Mouse (Mus musculus): ENCODE data around the gene Gm12216.

Gene Gm12216

DNA sequence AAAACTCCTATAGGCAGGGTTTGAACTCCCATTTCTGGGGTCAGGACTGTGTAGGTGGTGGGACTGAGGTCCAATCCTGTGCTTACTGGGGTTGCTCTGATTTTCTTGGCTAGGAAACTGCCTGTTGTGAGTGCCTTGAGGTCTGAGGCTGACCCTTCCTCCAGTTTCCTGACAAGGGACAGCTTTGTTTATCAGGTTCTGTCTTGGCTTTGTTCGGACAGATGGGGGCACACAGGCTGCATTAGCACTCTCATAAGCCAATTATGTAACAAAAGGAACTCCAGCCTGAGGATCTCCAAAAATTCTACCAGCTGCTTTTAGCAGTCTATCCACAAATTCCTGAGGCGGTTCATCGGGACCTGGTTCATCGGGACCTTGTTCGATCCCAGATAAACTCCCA, 116.7 kb downstream of the Gm12216 start:
- no peak for DNase-seq (ENCODE audit: low spot score in 2 of 2)

- peak; percentile 43 to 64 for DNase-seq (ENCODE audit: low spot score in 2 of 2)
Observed at GRCm38 (mm10) chr11:53737573-53737946, 121.5 kb downstream of the Gm12216 start.

DNA sequence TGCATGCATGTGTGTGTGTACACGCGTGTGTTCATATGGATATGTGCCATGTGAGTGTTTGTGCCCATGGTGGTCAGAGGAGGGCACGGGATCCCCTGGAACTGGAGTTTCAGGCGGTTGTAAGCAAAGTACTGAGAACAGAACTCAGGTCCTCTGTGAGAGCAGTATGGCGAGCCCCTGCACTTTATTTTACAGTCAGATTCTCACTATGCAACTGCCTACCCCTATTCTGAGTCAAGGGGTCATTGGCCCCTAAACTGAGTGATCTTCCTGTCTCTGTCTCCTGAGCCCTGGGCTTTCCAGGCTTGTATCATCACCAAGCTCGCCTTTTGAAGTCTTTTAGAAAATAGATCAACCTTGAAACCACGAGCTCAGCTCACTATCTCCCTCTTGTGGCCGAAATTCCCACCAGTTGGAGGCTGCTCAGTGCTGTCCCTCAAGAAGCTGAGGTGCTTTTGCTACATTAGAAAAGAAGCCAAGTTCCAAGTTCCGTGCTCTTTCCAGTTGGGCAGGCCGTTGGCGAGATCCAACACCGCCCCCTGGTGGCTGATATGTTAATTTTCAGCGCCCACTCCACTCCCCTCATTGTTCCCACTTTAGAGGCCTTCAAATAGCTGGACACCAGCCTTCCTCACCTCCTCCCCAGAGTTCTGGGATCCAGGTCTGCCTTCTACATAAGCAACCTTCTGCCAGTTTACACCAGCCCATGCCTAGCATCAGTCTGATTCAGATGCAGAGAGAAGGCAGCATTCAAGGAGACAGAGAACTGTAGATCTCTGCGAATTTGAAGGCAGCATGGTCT, 122.1 kb downstream of the Gm12216 start:
- peak; percentile 71 to 77 for DNase-seq (ENCODE audit: low spot score in 2 of 2)

DNA sequence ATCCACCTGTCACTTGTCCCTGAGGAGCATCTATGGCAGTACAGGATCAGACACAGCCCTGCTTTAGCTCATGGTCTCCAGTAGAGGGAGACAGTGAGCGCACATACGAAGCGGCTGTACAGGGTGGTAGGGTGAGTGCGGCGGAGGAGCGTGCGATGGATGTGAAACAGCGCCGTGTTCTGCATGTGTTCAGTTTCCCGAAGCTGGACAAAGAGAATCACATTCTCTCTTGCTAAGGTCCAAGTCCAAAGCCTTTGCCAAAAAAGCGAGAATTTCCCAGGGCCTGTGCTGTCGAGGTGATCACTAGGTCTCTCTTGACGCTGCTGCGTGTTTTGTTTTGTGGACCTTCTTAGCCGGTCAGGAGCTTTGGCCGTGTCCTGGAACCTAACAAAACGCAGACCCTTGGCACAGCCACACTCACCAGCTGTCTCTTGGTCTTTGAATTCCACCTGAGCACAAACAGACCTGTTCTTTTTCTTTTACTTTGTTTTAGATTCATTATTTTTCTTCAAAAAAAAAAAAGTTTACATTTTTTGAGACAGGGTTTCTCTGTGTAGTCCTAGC, 123.3 kb downstream of the Gm12216 start:
- DNase-seq (ENCODE audit: low spot score in 2 of 2): peak; percentile 64 to 77

DNA sequence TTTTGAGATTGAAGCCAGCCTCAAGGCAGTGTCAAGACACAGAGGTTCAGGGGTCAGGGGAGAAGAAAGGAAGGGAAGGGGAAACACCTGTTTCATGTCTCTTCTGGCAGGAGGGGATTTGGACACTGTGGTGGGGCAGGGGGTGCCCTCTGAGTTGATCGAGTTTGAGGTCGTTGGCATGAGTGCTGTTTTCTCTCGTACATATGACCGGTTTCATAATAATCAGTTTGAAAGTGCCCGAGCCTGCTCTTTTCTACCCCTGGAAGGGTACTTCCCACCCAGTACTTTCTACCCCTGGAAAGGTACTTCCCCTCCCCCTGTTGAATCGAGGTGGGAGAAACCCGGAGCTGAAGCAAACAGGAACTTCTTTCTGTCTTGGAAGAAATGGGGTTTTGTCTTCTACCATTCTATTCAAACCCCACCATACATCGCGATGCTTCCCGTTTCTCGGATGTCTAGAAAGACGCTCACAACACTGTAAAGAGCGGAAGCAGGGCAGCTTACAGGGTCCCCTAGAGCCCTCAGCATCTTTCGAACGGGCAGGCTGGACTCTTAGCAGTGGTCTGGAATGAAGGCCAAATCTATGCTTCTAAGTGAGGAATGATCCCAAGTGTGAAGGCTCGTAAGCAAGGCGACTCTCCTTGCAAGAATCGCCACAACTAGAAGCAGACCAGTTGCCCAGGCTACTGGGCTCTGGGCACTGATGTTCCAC, 123.9 kb downstream of the Gm12216 start:
- DNase-seq (ENCODE audit: low spot score in 2 of 2): no peak

- DNase-seq (ENCODE audit: low spot score in 2 of 2): no peak
Observed at GRCm38 (mm10) chr11:53734431-53734830, 124.6 kb downstream of the Gm12216 start.

GRCm38 (mm10) chr11:53733824-53734223, 125.2 kb downstream of the Gm12216 start:
- no peak for DNase-seq (ENCODE audit: low spot score in 2 of 2)

Data from right cerebral cortex, postnatal 10 days (tissue).